Mouse (Mus musculus): ENCODE data around the gene Gm6370. TPM values are rescaled to one million over a fixed set of nuclear protein-coding genes. Genes with fewer than 3 reads are reported as not detected.
"Not testable (repeated sequence)": the region's sequence is repeated elsewhere in the genome, so short reads cannot be mapped to it uniquely, and the experiment has no call there.

Gm6370 gene
- total and polyA plus RNA-seq, 3 experiments = not detected

DNA sequence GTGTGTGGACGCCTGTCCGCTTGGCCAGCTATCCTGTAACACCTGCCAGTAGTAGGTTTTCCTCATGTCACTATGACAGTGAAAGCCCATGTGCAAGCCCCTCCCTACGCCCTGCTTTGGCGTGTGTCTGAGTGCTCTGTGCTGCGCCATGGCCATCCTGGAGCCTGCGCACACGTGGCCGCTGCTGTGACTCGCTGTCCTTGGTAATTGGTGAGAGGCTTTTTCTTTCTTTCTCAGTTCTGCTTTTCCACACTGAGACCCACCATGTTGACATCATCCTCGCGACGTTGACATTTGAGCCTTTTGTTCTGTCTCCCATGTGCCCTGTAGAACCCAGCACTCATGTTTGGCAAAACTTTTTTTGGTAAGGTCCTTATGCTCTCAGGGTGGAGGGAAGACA lies 19.3 kb upstream of the Gm6370 start (continued):
- no peak for TF ChIP-seq ELF1 (IDR thresholded peaks at IDR 0.05; ENCODE audit: low read depth, low read length)
- peak; percentile 48 for TF ChIP-seq MXI1 (IDR thresholded peaks at IDR 0.05; ENCODE audit: low read depth, low read length)
- no peak for TF ChIP-seq KAT2A (IDR thresholded peaks at IDR 0.05; ENCODE audit: insufficient replicate concordance, low read length)
- no peak for TF ChIP-seq CHD1 (IDR thresholded peaks at IDR 0.05; ENCODE audit: low read depth, low read length)
- no peak for TF ChIP-seq USF1 (IDR thresholded peaks at IDR 0.05; ENCODE audit: low read depth, low read length)
- peak; percentile 33; the same call in 1 of the 2 replicates for TF ChIP-seq BHLHE40 (IDR thresholded peaks at IDR 0.05; ENCODE audit: low read depth, low read length)
- TF ChIP-seq JUN (IDR thresholded peaks at IDR 0.05; ENCODE audit: insufficient read depth, low read depth, low read length) = no peak
- no peak for TF ChIP-seq PAX5 (IDR thresholded peaks at IDR 0.05; ENCODE audit: low read length)
- TF ChIP-seq ZMIZ1 (IDR thresholded peaks at IDR 0.05; ENCODE audit: low read depth, low read length) = no peak
- no peak for TF ChIP-seq SIN3A (IDR thresholded peaks at IDR 0.05; ENCODE audit: low read length)
- TF ChIP-seq EP300 (IDR thresholded peaks at IDR 0.05; ENCODE audit: low read length) = no peak
- TF ChIP-seq MEF2A (IDR thresholded peaks at IDR 0.05; ENCODE audit: borderline replicate concordance, low read depth, low read length) = no peak
- TF ChIP-seq CHD2 (IDR thresholded peaks at IDR 0.05; ENCODE audit: low read length) = no peak

GRCm38 (mm10) chr5:146479564-146479963 lies 11.6 kb upstream of the Gm6370 start:
- H3K9me3 ChIP-seq (replicated peaks; ENCODE audit: low read length); H3K4me2 ChIP-seq (ENCODE audit: insufficient read depth, low read depth, poor library complexity, severe bottlenecking); H3K79me2 ChIP-seq (replicated peaks; ENCODE audit: control insufficient read depth, extremely low read depth, insufficient read depth, poor library complexity, severe bottlenecking); H3K4me1 ChIP-seq (ENCODE audit: control insufficient read depth in 1 of 2, insufficient read depth in 2 of 2); H3K9ac ChIP-seq (ENCODE audit: insufficient read depth, low read depth); H3K36me3 ChIP-seq (replicated peaks in 1 of 2; ENCODE audit: control insufficient read depth in 1 of 2, insufficient read depth in 1 of 2, low read length in 1 of 2); H3K4me3 ChIP-seq (replicated peaks in 1 of 3; ENCODE audit: low read depth in 2 of 3, low read length in 2 of 3, poor library complexity in 1 of 3); dilution Hi-C loops (cut with MboI; ENCODE audit: extremely low pct_ligation_motif_present, extremely low pct_unique_long_range_greater_than_20kb, low sequenced_read_pairs); H3K27ac ChIP-seq (ENCODE audit: insufficient read depth, low read depth): not testable (repeated sequence)
- TF ChIP-seq CTCF (conservative IDR thresholded peaks at IDR 0.05 in 1 of 2, IDR thresholded peaks at IDR 0.05 in 1 of 2; ENCODE audit: low read depth in 2 of 2, low read length in 2 of 2) (peak; percentile 49 to 50; a peak in 3 of 4 replicates), RAD21 (IDR thresholded peaks at IDR 0.05; ENCODE audit: low read depth, low read length) (peak; percentile 28), SMC3 (IDR thresholded peaks at IDR 0.05; ENCODE audit: low read depth, low read length) (peak; percentile 45)
- in situ Hi-C loops (cut with MboI; ENCODE audit: low pct_ligation_motif_present, low pct_unique_long_range_greater_than_20kb, low sequenced_read_pairs) = loop anchor here (10.0 kb wide), 1 partner anchor 145 kb away; no protein-coding TSS in a partner anchor
- peak; percentile 2 for DNase-seq (ENCODE audit: extremely low read depth)
- H3K27me3 ChIP-seq (replicated peaks) = peaks cover 12% of the 10 kb centered on the region

GRCm38 (mm10) chr5:146481665-146482064 lies 9.5 kb upstream of the Gm6370 start, which contains the start of gene Gm6408:
Gm6408 (plus strand) TSS chr5:146481965.
- H3K4me3 ChIP-seq (replicated peaks in 1 of 3; ENCODE audit: low read depth in 2 of 3, low read length in 2 of 3, poor library complexity in 1 of 3); H3K4me2 ChIP-seq (ENCODE audit: insufficient read depth, low read depth, poor library complexity, severe bottlenecking); H3K9me3 ChIP-seq (replicated peaks; ENCODE audit: low read length); H3K27me3 ChIP-seq (replicated peaks); dilution Hi-C loops (cut with MboI; ENCODE audit: extremely low pct_ligation_motif_present, extremely low pct_unique_long_range_greater_than_20kb, low sequenced_read_pairs); H3K4me1 ChIP-seq (ENCODE audit: control insufficient read depth in 1 of 2, insufficient read depth in 2 of 2); H3K79me2 ChIP-seq (replicated peaks; ENCODE audit: control insufficient read depth, extremely low read depth, insufficient read depth, poor library complexity, severe bottlenecking); H3K27ac ChIP-seq (ENCODE audit: insufficient read depth, low read depth); H3K36me3 ChIP-seq (replicated peaks in 1 of 2; ENCODE audit: control insufficient read depth in 1 of 2, insufficient read depth in 1 of 2, low read length in 1 of 2); DNase-seq (ENCODE audit: extremely low read depth); in situ Hi-C loops (cut with MboI; ENCODE audit: low pct_ligation_motif_present, low pct_unique_long_range_greater_than_20kb, low sequenced_read_pairs); H3K9ac ChIP-seq (ENCODE audit: insufficient read depth, low read depth): not testable (repeated sequence)

DNA sequence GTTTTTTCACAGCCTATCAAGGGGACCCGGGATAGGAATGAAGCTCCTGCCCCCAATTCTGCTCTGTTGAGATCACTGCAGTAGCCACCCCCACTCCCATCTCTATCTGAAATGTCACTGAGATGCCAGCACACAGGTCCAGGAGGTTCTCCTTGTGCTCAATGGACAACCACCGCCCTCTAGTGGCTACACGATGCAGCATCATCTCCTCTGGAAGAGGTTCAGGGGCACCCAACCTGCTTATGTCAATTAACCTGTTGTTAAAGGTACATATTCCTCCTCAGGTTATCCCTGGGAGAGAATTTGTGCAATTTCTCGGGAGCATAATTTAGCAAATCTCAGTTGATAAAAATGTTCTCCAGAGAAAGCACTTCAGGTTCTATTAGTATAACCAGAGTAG lies 2.2 kb upstream of the Gm6370 start:
- in situ Hi-C loops (cut with MboI; ENCODE audit: low pct_ligation_motif_present, low pct_unique_long_range_greater_than_20kb, low sequenced_read_pairs); H3K9me3 ChIP-seq (replicated peaks; ENCODE audit: low read length); H3K4me2 ChIP-seq (ENCODE audit: insufficient read depth, low read depth, poor library complexity, severe bottlenecking); H3K9ac ChIP-seq (ENCODE audit: insufficient read depth, low read depth); H3K27me3 ChIP-seq (replicated peaks); dilution Hi-C loops (cut with MboI; ENCODE audit: extremely low pct_ligation_motif_present, extremely low pct_unique_long_range_greater_than_20kb, low sequenced_read_pairs); H3K79me2 ChIP-seq (replicated peaks; ENCODE audit: control insufficient read depth, extremely low read depth, insufficient read depth, poor library complexity, severe bottlenecking); H3K27ac ChIP-seq (ENCODE audit: insufficient read depth, low read depth); H3K4me3 ChIP-seq (replicated peaks in 1 of 3; ENCODE audit: low read depth in 2 of 3, low read length in 2 of 3, poor library complexity in 1 of 3); H3K36me3 ChIP-seq (replicated peaks in 1 of 2; ENCODE audit: control insufficient read depth in 1 of 2, insufficient read depth in 1 of 2, low read length in 1 of 2); DNase-seq (ENCODE audit: extremely low read depth); H3K4me1 ChIP-seq (ENCODE audit: control insufficient read depth in 1 of 2, insufficient read depth in 2 of 2): not testable (repeated sequence)

DNA sequence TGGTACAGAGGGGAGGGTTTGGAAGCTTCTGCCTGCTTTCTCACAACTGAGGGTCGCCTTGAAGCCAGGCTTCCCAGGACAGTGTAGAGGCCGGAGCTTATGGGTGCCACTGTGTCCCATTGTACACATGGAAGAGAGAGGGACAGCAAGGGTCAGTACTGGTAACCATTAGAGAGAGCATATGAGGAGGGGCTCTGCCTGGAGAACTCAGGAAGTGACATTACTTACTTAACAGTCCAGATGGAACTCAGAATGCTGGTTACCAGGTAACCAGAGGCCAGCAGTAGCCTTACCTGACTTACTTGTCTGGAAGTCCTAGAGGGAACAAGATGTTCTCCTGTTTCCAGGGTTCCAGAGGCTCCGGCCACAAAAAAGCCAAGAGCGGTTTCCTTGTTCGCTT lies 10.9 kb downstream of the Gm6370 start, which contains the start of gene 4930449I24Rik:
4930449I24Rik (plus strand) TSS at position 301 of the 400 bp plus-strand sequence.
- H3K9ac ChIP-seq (ENCODE audit: insufficient read depth, low read depth); H3K79me2 ChIP-seq (replicated peaks; ENCODE audit: control insufficient read depth, extremely low read depth, insufficient read depth, poor library complexity, severe bottlenecking); DNase-seq (ENCODE audit: extremely low read depth); H3K4me1 ChIP-seq (ENCODE audit: control insufficient read depth in 1 of 2, insufficient read depth in 2 of 2); H3K36me3 ChIP-seq (replicated peaks in 1 of 2; ENCODE audit: control insufficient read depth in 1 of 2, insufficient read depth in 1 of 2, low read length in 1 of 2); dilution Hi-C loops (cut with MboI; ENCODE audit: extremely low pct_ligation_motif_present, extremely low pct_unique_long_range_greater_than_20kb, low sequenced_read_pairs); H3K4me3 ChIP-seq (replicated peaks in 1 of 3; ENCODE audit: low read depth in 2 of 3, low read length in 2 of 3, poor library complexity in 1 of 3); H3K27ac ChIP-seq (ENCODE audit: insufficient read depth, low read depth); H3K4me2 ChIP-seq (ENCODE audit: insufficient read depth, low read depth, poor library complexity, severe bottlenecking); H3K9me3 ChIP-seq (replicated peaks; ENCODE audit: low read length); H3K27me3 ChIP-seq (replicated peaks); in situ Hi-C loops (cut with MboI; ENCODE audit: low pct_ligation_motif_present, low pct_unique_long_range_greater_than_20kb, low sequenced_read_pairs): not testable (repeated sequence)

Measured in CH12.LX (cell line).